Mouse (Mus musculus) adrenal gland, postnatal 10 days (tissue): ENCODE results near the gene Gpatch4. TPM values are rescaled to one million over a fixed set of nuclear protein-coding genes. Genes with fewer than 3 reads are reported as not detected.

Source experiments
- DNase-seq: peaks from one replicate; pipeline ENCODE4 v3.0.0; 2021; ENCODE audit warnings: mixed read lengths
- long read RNA-seq, 2 experiments: library from polyadenylated mRNA; stranded (forward); transcript quantifications; one replicate each; pipeline ENCODE4 v2.0.0; 2021
- total RNA-seq, 2 experiments: library from RNA; stranded (reverse); gene quantifications; 2 replicates each; pipeline ENCODE4 v1.2.3; 2021

Gene Gpatch4
- 10 to 100 TPM; 12.1 to 12.4 TPM for total RNA-seq
- long read RNA-seq, experiment 1, transcript Gpatch4-201 (8 exons, 1,630 nt): major isoform, 31 of 39 reads
- long read RNA-seq, experiment 1, partial matches to known transcripts: 2 of 39 reads
- long read RNA-seq, experiment 1, other reads (novel, unspliced or antisense): 4 of 39 reads
- long read RNA-seq, experiment 2, transcript Gpatch4-201 (8 exons, 1,630 nt): major isoform, 7 of 11 reads
- long read RNA-seq, experiment 2, partial matches to known transcripts: 1 of 11 reads
- long read RNA-seq, experiment 2, other reads (novel, unspliced or antisense): 1 of 11 reads

DNA sequence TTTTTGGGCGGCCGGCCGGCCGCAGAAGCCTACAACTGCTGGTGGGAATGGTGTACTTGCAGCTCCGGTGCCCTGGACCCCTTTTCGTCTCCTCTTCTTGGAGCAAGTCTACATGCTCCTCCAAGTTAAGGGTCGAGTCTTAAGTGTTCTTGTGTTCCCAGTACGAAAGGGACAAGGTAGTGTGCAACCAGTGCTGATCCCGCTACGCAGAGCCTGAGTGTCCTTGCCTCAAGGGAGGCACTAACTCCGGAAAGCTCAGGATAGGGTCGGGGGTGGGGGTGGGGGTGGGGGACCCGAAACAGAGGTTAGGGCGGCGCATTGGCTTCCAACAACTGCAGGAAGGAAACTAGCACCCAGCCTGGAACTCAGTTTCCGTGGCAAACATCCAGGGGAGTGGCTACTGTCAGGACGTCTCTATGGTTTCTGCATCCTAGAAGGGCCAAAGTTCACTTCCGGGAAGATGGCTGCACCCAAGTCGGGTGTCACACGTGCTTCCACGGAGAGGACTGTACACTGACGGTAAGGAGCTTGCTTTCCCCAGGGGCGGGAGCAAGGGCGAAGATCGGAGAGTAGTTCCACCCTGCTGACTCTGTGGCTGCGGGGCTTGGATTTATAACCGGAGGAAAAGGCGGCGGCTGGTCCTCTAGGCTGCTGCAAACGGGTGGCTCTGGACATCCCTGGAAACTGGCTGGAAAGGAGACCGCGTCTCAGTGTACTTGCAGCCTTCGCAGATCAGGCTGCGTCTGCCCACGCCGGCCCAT, at the start of gene Gpatch4:
Gene Gpatch4 (plus strand): TSS at position 448 of the 761 bp plus-strand sequence.
- peak; percentile 89 for DNase-seq

DNA sequence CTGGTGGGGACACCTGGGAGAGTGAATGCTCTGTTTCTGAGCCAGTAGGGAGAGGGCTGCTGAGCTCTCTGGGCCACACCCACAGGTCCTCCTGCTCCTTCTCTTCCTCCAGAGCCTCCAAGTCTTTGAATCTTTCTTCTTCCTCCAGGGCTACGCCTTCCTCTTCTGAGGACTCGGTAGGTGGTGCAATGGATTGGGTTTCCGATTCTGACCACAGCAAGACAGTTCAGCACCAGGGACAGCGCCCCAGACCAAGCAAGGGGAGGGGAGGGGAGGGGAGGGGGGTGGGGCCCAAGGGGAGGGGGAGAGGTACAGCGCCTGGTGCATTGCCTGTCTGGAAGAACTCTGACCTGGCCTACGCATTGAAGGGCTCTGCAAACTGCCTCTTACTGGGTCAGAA, 49.5 kb upstream of the Gpatch4 start:
- peak; percentile 74 for DNase-seq

DNA sequence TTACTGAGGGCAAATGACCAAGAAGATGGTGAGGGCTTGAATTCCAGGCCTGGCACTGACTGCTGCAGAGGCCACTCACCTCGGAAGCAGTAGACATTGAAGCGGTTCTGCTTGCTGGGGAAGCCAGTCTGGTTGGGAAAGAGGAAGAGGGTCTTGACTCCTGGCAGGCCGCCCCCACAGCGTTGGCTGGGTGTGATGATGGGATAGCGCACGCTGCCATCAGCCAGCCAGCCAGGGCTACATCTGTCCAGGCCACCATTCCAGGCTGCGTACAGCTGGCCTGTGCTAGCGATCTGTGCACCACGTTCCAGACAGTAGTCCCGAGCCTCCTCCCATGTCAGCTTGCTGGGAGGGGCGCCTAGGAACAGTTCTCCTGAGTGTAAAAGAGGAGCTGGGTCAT, 47.6 kb upstream of the Gpatch4 start:
- no peak for DNase-seq

DNA sequence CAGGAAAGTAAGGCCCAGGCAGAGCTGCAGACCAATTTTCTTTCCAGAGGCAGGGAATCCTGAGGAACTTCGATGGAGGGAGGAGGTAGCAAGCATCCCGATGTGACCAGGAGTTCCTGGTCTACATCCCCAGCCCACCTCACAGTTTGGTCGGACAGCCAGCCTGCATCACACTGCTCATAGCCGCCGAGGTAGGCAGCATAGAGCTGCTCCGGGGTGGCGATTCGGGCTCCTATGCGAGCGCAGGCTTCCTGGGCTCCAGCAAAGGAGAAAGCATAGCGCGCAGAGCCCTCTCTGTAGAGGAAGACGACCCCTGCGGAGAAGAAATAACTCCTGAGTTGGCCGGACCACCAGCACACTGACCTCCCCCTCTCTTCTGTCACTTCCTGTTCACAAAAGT, 46.5 kb upstream of the Gpatch4 start:
- no peak for DNase-seq

DNA sequence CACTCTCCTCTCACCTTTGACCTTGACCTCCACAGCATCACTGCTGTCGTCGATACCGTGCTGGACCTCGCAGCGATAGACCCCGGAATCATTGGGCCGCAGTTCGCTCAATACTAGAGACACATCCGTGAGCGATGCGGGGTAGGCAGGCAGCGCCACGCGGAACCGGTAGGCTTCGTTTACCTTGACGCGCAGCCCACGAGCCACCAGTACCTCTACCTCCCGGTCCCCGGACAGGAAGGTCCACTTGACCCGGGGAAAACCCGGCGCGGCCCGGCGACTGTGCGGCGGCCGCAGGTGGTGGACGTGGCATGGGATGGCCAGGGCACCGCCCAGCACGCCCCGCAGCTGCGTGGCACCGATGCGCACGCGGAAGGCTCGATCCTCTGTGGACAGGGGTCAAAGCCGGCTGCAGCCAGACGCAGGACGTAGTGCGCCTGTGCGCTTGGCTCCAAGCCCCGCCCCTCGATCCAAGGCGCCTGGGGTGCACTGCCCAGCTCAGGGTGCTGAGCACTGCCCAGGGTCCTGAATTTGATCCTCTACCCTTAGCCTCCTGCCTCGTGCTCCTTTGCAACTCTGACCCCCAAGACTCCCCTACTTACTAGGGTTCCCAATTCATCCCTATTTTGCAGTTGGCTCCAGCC, 45.8 kb upstream of the Gpatch4 start:
- DNase-seq: peak; percentile 81

DNA sequence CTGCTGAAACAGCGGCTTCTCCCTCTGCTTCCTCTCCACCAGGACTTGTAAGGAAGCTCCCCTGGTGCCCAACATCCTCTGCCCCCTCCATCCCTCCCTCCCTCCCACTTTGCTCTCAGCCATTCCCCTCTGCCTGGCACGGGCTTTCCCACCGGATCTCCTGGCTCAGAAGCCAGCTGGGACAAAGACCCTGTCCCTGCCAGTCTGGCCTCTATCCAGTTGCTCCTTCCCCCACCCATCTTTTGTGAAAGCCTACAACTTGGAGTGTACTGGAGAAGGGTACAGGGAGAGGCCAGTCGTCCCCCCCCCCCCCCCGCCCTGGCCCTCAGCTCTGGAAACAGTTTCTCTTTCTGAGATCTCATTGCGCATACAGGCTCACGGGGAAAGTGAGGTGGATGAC, 44.2 kb upstream of the Gpatch4 start:
- DNase-seq: no peak

DNA sequence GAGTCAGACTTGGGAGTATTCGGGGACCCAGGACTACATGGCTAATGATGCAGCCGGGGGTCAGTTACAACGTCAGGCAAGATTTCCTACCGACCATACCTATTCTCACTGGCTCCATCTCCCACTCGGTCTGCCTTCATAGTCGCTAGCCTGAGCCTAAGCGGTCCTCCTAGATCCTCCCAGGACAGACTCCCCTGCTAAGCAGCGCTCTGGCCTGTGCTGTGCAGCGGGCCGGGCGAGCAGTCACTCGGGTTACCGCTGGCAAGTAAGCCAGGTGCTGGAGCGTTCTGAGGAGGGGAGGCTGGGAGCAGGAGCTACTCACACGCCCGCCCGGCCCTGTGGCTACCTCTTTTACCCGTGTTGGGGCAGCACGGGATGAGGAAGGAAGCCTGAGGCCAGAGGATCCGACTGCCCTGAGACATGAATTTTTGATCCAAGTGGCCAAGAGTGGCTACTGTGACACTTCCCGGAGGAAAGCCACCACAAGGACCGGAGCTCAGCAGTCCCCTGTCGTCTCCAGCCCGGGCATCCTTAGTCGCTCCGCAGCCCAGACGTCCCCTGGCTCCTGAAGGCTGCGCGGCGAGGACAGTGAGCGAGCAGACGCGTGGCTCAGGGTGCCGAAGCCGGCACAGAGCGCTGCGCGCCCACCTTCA, 43.5 kb upstream of the Gpatch4 start:
- peak; percentile 22 for DNase-seq

DNA sequence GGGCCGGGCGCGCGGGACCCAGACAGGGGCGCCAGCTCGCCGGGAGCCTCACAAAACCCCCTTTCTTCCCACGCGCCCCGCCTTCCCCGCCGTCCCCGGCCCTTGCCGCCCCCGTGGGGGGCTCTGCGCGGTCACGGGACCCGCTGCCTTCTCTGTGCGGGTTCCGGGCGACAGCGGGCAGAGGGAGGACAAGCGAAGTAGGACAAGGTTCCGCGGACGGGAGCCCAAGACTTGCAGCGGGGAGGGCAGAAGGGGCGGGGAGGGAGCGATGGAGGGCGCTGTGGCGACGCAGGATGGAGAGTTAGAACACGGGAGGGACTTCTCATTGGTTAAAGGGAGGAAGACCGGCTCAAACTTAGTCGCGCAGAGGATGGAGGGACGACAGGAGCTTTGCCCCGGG, 42.7 kb upstream of the Gpatch4 start, which contains the start of gene Bcan:
Gene Bcan (minus strand): TSS at position 50 of the 400 bp plus-strand sequence.
- DNase-seq: peak; percentile 64

DNA sequence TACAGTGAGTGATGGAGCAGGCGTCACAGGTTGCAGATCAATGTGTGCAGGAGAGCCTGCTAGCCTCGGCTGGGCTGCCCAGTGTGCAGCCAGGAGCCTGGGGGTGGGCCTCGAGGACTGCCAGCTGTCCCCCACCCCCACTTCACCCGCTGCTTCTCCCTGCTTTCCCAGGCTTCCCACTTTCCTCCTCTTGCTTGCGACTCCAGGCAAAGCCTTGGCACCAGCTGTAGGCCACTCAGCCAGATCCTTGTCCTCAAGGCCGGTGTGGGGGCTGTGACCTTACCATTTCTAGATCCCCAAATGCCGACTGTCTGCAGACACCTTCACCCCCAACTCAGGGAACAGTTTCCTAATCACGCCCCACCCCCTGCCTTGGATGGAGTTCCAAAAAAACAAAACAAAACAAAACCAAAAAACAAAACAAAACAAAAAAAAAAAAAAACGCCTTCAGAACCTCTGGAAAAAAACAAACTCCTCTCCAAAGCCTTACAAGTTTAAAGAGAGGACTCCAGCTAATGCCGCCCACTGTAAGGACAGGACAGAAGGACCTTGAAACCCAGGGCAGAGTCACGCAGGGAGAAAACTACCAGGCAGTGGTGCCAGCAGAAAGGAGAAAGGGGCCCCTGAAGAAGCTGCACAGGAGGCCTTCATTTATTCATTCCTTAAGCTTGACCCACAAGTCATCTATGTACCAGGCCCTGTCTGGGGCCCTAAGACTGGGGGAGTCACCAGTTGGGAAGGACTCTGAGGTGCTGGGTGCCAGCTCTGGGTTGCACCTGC, 41.9 kb upstream of the Gpatch4 start:
- DNase-seq: peak; percentile 65

DNA sequence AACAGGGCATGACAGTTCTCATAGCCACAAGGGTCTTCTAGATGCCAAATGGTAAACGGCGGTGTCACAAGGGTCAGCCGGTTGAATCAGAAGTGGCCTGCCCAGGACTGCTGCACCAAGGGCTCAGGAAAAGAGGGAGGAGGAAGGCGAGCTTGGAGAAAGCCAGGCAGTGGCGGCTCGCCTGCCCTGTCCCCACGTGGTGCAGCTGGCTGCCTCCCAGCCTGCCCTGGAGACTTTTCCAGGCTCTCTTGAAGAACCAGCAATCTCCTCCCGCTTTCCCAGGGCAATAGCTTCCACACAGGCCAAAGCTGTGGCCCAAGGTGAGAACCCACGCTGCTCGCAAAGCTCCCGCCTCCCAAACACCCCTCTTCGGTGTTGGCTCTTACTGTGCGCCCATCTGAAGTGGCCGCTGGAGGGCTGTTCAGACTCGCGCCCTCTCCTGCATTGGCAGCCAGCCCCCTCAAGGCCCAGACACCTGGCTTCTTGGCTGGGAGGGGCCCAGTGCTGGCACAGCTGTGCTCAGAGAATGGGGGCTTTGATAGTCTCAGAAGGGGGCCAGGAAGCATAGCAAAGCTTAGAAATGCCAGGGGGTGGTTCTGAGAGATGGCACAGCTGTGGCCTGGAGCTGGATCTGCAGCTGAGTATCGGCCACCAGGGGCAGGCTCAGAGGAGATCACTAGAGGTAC, 40.5 kb upstream of the Gpatch4 start:
- peak; percentile 79 for DNase-seq

DNA sequence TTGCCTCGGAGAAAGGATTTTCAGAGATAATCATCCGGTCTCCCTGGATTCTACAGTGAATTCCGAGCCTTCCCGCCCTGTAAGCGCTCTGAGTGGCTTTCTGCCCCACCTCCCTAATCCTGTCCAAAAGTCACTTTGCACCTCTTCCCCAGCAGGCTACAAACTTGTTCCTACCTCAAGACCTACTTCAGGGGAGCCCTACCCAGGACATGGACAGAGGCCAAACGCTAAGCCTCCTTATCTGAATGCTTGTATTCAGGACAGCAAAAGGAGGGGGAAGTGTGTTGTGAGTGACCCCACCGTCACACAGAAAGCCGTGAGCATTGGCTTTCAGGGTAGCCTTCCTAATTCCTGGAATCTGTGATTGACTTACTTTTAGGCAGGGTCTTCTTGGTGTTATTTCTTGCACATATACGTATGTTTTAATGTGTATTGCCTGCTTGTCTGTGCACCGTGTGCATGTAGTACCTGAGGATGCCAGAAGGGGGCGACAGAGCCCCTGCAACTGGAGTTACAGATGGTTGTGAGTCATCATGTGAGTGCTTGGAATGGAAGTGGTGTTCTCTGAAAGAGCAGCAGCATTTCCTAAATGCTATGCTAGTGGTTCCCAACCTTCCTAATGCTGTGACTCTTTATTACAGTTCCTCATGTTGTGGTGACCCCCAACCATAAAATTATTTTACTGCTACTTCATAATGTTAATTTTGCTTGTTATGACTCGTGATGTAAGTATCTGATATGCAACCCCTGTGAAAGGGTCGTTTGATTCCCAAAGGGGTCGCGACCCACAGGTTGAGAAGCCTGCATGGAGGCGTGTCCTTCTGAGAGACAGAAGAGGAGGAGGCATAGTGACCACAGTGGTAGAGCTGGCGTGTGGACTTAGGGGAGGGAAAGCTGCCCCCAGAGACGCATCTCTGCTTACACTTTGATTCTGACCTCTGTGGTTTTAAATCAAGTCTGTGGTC, 36.8 kb upstream of the Gpatch4 start:
- no peak for DNase-seq

DNA sequence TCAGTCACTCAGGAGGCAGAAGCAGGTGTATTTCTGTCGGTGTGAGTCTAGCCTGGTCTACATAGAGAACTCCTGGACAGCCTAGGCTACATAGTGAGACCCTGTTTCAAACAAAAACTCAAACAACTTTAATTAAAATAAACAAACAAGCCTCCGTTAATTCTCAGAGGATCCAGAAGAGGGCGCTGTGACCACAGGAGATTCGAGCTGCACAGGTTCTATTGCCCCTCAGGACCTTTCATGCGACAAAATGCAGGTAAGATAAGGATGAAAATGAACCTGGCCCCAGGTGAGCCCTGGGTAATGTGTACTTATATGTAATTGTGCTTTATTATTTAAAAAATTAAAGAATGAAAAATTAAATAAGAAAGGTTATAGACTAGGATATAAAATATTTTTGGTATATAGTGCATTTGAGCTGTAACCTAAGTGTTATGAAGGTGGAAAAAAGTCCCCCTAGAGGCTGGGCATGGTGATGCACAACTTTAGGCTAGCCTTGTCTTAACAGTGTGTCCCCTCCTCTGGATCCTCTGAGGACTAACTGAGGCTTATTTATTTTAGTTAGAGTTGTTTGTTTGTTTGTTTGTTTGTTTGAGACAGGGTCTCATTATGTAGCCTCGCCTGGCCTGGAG, 32.2 kb upstream of the Gpatch4 start:
- peak; percentile 44 for DNase-seq

DNA sequence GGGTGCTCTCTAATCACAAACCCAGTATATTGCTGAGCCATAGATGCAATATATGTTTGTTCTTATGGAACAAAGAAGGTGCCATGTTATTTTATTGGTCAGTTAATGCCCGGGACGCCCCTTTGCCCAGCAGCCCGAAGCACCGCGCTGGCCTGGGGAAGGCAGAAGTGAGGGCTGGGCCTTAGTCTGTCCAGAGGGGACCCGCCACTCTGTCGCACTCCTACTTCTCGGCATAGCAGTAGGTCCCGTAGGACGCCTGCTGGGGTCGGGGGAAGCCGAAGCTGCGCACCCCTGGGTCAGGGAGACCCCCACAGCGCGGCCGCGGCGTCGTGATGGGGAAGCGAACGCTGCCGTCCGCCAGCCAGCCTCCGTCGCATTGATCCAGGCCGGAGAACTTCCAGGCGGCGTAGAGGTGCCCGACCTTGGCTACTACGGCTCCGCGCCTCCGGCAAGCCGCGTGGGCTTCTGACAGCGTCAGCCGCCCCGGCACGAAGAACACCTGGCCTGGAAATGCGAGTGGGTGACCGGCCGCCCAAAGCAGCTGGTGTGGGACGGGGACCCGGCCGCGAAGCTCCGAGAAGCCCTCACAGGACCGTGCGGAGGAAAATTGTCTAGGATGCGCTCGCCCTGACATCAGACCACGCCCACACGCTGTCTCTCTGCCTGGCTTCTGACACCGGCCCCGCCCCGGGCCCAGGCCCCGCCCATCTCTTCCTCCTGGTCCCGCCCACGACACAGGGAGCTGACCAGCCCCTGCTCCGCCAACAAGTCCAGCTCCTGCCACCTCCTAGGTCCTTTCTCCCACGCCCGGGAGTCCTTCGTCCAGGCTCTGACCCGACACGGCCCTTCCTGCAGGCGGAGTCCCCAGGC, 20.4 kb upstream of the Gpatch4 start:
- peak; percentile 95 for DNase-seq

DNA sequence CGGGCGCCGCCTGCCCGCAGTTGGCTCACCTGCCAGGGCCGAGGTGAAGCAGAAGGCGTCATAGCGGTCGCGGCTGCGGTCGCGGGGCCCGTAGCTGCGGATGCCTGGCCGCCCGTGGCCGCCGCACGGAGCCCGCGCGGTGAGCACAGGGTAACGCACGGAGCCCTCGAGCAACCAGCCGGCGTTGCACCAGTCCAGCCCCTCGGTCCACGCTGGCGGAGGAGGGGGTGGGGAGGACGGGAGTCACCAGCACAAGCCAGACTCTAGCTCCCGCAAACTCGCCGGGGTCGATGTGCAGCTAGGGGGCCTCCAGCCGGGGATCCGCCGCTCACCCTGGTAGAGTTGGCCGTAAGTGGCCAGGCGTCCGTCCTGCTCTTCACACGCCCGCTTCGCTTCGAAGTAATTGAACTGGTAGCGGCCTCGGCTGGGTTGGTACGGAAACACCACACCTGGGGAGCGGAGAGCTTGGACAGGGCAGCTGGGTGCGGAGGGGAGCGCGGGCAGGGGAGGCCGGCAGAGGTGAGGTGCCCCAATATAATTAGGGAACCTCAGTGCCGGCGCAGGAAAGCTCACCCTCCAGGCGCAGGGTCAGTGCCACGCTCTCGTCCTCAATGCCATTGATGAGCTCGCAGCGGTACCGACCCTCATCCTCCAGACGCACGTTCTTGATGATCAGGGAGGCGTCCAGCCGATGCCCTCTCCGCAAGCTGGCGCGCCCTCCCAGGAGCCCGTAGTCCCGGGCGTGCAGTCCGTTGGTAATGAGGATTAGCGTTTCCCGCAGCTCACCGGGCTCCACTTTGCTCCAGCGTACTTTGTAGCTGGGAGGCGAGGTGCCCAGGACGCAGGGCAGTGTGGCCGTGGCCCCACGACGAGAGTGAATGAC, 19.5 kb upstream of the Gpatch4 start:
- DNase-seq: peak; percentile 45

DNA sequence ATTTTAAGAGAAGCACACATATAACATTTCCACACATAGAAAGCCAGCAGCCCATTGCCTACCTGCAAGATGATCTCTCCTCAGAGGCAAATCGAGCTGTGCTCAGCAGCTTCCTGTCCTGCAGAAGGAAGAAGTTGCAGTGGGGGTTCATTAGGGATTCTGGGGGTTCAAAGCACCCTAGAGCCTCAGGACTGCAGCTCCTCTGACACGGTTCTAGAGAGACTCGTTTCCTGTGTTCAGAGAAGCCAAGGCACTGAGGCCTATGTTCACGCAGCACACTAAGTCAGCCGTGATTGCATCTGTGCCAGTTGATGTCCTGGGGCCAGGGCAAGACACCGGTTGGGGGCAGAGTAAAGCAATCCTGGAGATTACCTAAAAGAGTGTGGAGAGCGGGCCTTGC, 16.1 kb upstream of the Gpatch4 start:
- no peak for DNase-seq

DNA sequence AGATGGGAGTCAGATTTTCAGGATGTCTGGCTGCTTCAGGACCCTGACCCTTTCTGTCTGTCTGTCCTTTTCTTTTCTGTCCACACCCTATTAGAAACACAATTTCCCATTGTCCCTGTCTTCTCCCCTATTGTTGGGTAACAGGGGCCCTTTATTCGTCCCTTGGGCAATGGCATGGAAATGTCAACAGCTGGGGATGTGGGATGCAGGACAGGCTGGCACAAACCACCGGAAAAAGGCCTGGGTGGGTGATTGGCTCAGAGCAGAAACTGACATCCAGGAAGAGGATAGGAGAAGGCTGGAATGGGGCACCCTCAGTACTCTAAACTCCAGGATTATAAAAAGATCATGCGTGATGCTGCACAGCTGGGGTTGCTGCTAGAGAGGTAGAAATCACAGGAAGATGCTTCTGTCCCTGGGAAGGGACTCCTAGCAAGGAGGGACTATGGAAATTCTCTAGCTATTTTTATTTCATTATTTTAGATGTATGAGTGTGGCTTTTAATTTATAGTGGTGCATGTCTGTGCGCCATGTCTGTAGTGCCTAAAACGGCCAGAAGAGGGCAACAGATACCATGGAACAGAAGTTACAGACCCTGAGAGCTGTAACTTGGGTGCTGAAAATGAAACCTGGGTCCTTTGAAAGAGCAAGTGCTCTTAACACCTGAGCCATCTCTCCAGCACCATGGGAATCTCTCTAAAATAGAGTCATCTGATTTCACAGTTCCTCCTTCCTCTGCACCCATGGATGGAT, 15.3 kb upstream of the Gpatch4 start, which contains the start of gene Hapln2:
Gene Hapln2 (minus strand): TSS at position 150 of the 753 bp plus-strand sequence.
- no peak for DNase-seq
